Comparison of ENCODE assay signal across 25 mouse cellular contexts in genomic region chr1:189808453-189808852, GRCm38 (mm10).
DNase-seq lines count a peak whose midpoint lies in the region; ATAC-seq lines count a peak whose summit lies in the region.
"Had no signal": no experiment of that assay in that cellular context is flagged by ENCODE, and none has a peak within 500 bp of the region (broad histone marks: within the 10 kb centered on the region; RNA-seq: fewer than 3 reads in every experiment).

No protein-coding gene starts in this region.

- no peaks in the 10 kb centered on the region for H3K36me3 ChIP-seq in liver, embryonic 12.5 days
- no peaks in the 10 kb centered on the region for H3K36me3 ChIP-seq in liver, embryonic 15.5 days (replicated peaks)
- H3K36me3 ChIP-seq: heart, embryonic 12.5 days; heart, embryonic 15.5 days; hindbrain, embryonic 10.5 days had no signal

- H3K4me1 ChIP-seq in liver, embryonic 12.5 days = peaks cover 39% of the 10 kb centered on the region
- peaks cover 38% of the 10 kb centered on the region for H3K4me1 ChIP-seq in liver, embryonic 15.5 days (replicated peaks)

- WGBS in liver, embryonic 12.5 days (ENCODE audit: insufficient replicate concordance) = 60% methylated on average over 2 of the region's 2 CpGs
- WGBS in liver, embryonic 15.5 days (ENCODE audit: insufficient replicate concordance) = 36% methylated on average over 2 of the region's 2 CpGs

- no peaks in the 10 kb centered on the region for H3K9me3 ChIP-seq in liver, embryonic 12.5 days (replicated peaks)
- H3K9me3 ChIP-seq in liver, embryonic 15.5 days (replicated peaks) = no peaks in the 10 kb centered on the region
- H3K9me3 ChIP-seq: embryonic facial prominence, embryonic 12.5 days; embryonic facial prominence, embryonic 15.5 days; heart, embryonic 12.5 days; heart, embryonic 15.5 days; hindbrain, embryonic 10.5 days had no signal

- ATAC-seq in common myeloid progenitor, adult 5-6 weeks (replicated peaks; ENCODE audit: low read depth, poor library complexity, severe bottlenecking) = peak; percentile 31; the same call in 1 of the 2 replicates
- peak; percentile 86 for ATAC-seq in liver, embryonic 12.5 days
- peak; percentile 77 for ATAC-seq in liver, embryonic 15.5 days (ENCODE audit: insufficient read depth)
- ATAC-seq in megakaryocyte progenitor cell, adult 5-6 weeks (replicated peaks; ENCODE audit: poor library complexity) = peak; percentile 58
- ATAC-seq: forebrain, embryonic 14.5 days; forebrain, postnatal 0 days; Patski had no signal

- no peak for DNase-seq in gastrocnemius, postnatal 36 days
- DNase-seq in B cell, adult 2 months = no peak
- no peak for DNase-seq in layer of hippocampus, postnatal 36 days
- DNase-seq: adrenal gland, postnatal 10 days; cerebellum, adult 18-20 months; cerebellum, adult 9-10 months; cerebellum, postnatal 14 days; forebrain, postnatal 0 days; gastrocnemius, adult 2 months; gastrocnemius, postnatal 14 days; heart, adult 18-20 months; heart, postnatal 10 days; heart, postnatal 36 days had no signal

- H3K4me2 ChIP-seq in liver, embryonic 12.5 days = no peak overlapping the region
- H3K4me2 ChIP-seq in liver, embryonic 15.5 days = peak overlapping the region; percentile 2; the same call in 1 of the 2 replicates
- H3K4me2 ChIP-seq: embryonic facial prominence, embryonic 12.5 days; embryonic facial prominence, embryonic 15.5 days; heart, embryonic 12.5 days; heart, embryonic 15.5 days; hindbrain, embryonic 14.5 days had no signal

- intact Hi-C loops in gastrocnemius, postnatal 36 days (cut with DNase I) = no loop called here

- no peak overlapping the region for H3K4me3 ChIP-seq in liver, embryonic 12.5 days
- no peak overlapping the region for H3K4me3 ChIP-seq in liver, embryonic 15.5 days (replicated peaks)
- H3K4me3 ChIP-seq: embryonic facial prominence, embryonic 12.5 days; embryonic facial prominence, embryonic 15.5 days; gastrocnemius, adult 2 months; heart, embryonic 12.5 days; heart, embryonic 15.5 days; hindbrain, embryonic 10.5 days had no signal

- no peak overlapping the region for H3K9ac ChIP-seq in liver, embryonic 12.5 days
- no peak overlapping the region for H3K9ac ChIP-seq in liver, embryonic 15.5 days
- H3K9ac ChIP-seq: embryonic facial prominence, embryonic 12.5 days; embryonic facial prominence, embryonic 15.5 days; forebrain, postnatal 0 days; heart, embryonic 12.5 days; heart, embryonic 15.5 days; hindbrain, embryonic 14.5 days had no signal

- no peaks in the 10 kb centered on the region for H3K27me3 ChIP-seq in liver, embryonic 12.5 days (replicated peaks)
- no peaks in the 10 kb centered on the region for H3K27me3 ChIP-seq in liver, embryonic 15.5 days
- H3K27me3 ChIP-seq: embryonic facial prominence, embryonic 12.5 days; embryonic facial prominence, embryonic 15.5 days; heart, embryonic 12.5 days; heart, embryonic 15.5 days; Patski had no signal

- peak overlapping the region; percentile 57 for H3K27ac ChIP-seq in liver, embryonic 12.5 days
- 0 out of 2 replicates have a peak overlapping the region, but pooled peaks have one; percentile 25 for H3K27ac ChIP-seq in liver, embryonic 15.5 days (replicated peaks)
- H3K27ac ChIP-seq: embryonic facial prominence, embryonic 12.5 days; gastrocnemius, adult 2 months; heart, embryonic 15.5 days; hindbrain, embryonic 10.5 days; hindbrain, embryonic 14.5 days had no signal

Comparison
In these comparisons a context has a peak if more than half of its experiments do, and no peak if none do; other contexts are left out.
1. ATAC-seq: peak in every context shown above with its lines; median percentile 86 in liver, embryonic 12.5 days; 77 in liver, embryonic 15.5 days; 58 in megakaryocyte progenitor cell, adult 5-6 weeks; 31 in common myeloid progenitor, adult 5-6 weeks.